Mouse (Mus musculus) T-helper 17 cell (primary cell): ENCODE results near the gene Tbx6.

Experiments used
- in situ Hi-C, 2 experiments: fragments of 300-600 bp; cut with MboI, MseI; formaldehyde crosslinking; loops; 1 replicate in 1 of 2; 2 replicates in 1 of 2; pipeline ENCODE4 v1.15.1; 2025; ENCODE audit warnings: high pct_unique_total_duplicates in 2 of 2

The Tbx6 gene

GRCm38 (mm10) chr7:126793456-126794270 lies 12.4 kb downstream of the Tbx6 start:
- in situ Hi-C loops = loop anchor here (5.0 to 10.0 kb wide), 2 partner anchors 316 to 421 kb away; partner anchors contain the start of gene Sh2b1 (in 1 of the 2)

GRCm38 (mm10) chr7:126794271-126794605 lies 13.0 kb downstream of the Tbx6 start:
- in situ Hi-C loops = loop anchor here (5.0 to 10.0 kb wide), 2 partner anchors 317 to 421 kb away; partner anchors contain the start of gene Sh2b1 (in 1 of the 2)

GRCm38 (mm10) chr7:126795387-126796317 lies 14.4 kb downstream of the Tbx6 start:
- in situ Hi-C loops = loop anchor here in 1 of 2 experiments (10.0 kb wide), 1 partner anchor 419 kb away; no protein-coding TSS in a partner anchor

- in situ Hi-C loops = loop anchor here in 1 of 2 experiments (10.0 kb wide), 1 partner anchor 418 kb away; no protein-coding TSS in a partner anchor
Measured at GRCm38 (mm10) chr7:126796350-126796932, 15.2 kb downstream of the Tbx6 start.

- in situ Hi-C loops = loop anchor here in 1 of 2 experiments (10.0 kb wide), 1 partner anchor 417 kb away; no protein-coding TSS in a partner anchor
Measured at GRCm38 (mm10) chr7:126797411-126798126, 16.3 kb downstream of the Tbx6 start, which contains the start of gene Fam57b. Gene Fam57b, plus strand, starts transcription at chr7:126797668.

- in situ Hi-C loops = loop anchor here in 1 of 2 experiments (10.0 kb wide), 1 partner anchor 416 kb away; no protein-coding TSS in a partner anchor
Measured at GRCm38 (mm10) chr7:126798127-126799049, 17.1 kb downstream of the Tbx6 start.

- in situ Hi-C loops = loop anchor here in 1 of 2 experiments (10.0 kb wide), 1 partner anchor 416 kb away; no protein-coding TSS in a partner anchor
Measured at GRCm38 (mm10) chr7:126799050-126799467, 17.8 kb downstream of the Tbx6 start.

- in situ Hi-C loops = loop anchor here in 1 of 2 experiments (10.0 kb wide), 1 partner anchor 415 kb away; no protein-coding TSS in a partner anchor
Measured at GRCm38 (mm10) chr7:126799468-126800268, 18.4 kb downstream of the Tbx6 start.

GRCm38 (mm10) chr7:126800269-126801056 lies 19.2 kb downstream of the Tbx6 start:
- in situ Hi-C loops = no loop called here

- in situ Hi-C loops = no loop called here
Measured at GRCm38 (mm10) chr7:126801057-126801422, 19.8 kb downstream of the Tbx6 start.

- in situ Hi-C loops = no loop called here
Measured at GRCm38 (mm10) chr7:126802134-126802889, 21.0 kb downstream of the Tbx6 start.

- in situ Hi-C loops = no loop called here
Measured at GRCm38 (mm10) chr7:126803181-126803580, 21.9 kb downstream of the Tbx6 start.

- in situ Hi-C loops = no loop called here
Measured at GRCm38 (mm10) chr7:126803751-126804150, 22.5 kb downstream of the Tbx6 start.

GRCm38 (mm10) chr7:126806956-126807355 lies 25.7 kb downstream of the Tbx6 start:
- in situ Hi-C loops = no loop called here

- in situ Hi-C loops = no loop called here
Measured at GRCm38 (mm10) chr7:126807405-126807804, 26.1 kb downstream of the Tbx6 start.

GRCm38 (mm10) chr7:126808703-126809455 lies 27.6 kb downstream of the Tbx6 start:
- in situ Hi-C loops = no loop called here
